Mouse (Mus musculus) thymus, postnatal 4 days (tissue): ENCODE measurements at regions not wholly inside any gene's neighbourhood (a gene's known extent, or its start where the extent isn't known, plus 50 kb on each side); places are given as distances from the start of the nearest gene placed in this dataset.

Source experiments
- DNase-seq: peaks from one replicate; pipeline ENCODE4 v3.0.0; 2021

DNA sequence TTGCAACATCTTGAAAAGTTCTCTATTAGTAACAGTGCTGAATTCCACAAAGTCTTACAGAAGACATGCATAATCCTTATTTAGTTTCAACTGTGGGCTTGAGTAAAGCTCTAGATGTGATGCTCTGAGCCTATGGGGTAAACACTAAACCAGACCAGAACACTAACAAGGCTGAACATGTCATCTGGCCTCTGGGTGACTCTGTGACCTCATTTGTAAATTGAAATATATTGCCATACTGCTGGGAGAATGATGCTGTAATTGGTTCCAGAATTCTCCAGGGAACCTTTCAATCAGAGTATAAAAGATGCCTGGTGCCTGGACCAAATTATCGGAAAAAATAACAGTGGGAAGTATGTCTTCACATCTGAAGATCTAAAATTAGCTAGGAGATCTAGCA lies 309.9 kb upstream of the Megf9 start:
- DNase-seq: no peak

DNA sequence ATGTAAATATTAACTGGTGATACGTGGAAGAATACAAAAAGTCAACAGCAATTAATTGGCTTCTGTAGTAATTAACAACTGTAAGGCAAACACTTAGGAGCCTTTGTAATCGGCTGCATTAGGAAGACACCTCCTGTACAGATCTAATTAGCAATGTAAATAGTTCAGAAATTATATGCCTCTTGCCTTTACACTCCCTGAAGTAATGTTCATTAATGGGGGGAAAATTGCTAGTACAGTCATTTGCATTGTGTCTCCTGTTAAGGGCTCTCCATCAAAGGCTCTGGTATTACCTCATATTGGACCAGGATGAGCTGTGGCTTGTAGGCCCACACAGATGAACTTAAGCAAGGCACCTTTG lies 276.1 kb upstream of the Megf9 start:
- DNase-seq: no peak

DNA sequence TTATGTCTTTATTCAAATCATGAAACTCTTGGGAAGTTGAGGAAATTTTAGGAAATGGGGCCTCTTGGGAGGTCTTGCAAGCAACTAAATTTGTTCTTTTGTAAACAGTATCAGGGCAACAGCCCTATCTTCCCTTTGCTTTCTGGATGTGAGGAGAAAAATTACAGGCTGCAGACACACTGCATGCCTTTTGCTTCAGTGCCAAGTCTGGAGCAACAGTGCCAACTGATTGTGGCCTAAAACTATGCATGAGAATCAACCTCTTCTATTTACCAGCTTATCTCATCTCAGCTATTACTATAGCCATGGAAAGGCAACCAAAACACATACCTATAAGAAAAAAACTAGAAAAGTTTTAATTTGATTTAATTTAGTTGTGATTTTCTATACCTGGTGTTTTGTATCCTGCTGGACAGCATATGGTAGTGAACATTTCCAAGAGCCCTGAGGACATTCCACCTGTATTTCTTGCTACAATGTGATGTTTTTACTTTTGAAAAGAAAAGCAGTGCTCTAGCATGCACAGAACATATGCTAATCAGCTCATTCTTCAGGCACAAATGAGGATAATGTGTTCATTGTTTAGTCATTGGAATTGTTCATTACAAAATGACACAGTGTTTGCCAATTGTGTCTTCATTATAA lies 275.6 kb upstream of the Megf9 start:
- no peak for DNase-seq

DNA sequence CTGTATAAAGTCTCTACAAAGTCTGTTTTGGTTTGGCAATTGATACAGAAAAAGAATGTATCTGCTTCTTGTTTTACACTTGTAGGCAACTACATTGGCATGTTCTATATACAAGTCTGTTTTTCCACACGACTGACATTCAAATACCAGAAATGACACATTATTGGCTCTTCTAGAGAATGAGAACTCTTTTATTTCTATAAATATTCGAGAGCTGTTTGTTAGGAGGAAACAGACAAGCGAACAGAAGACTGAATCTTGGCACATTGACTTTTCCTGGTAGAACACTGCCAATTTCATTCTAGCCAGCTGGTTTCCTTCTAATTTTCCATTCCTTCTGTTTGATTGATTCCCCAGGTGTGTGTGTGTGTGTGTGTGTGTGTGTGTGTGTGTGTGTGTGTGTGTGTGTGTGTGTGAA lies 270.1 kb upstream of the Megf9 start:
- no peak for DNase-seq

DNA sequence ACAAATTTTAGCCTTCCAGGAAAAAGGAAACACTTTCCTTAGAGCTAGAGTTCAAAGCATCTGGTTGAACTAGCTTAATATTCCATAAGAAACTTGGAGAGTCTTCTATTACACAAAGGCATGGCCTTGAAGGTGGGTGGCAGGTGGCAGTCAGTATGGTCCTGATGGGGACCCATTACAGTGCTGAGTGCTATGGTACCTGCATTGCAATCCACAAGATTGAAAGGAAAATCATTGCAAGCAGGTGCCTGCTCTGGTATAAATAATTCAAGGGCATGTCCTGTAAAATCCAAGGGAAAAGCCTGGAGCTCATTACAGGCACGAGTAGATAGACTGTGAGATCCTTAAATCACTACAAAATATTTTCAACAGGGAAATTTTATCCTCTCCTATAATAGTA lies 263.7 kb upstream of the Megf9 start:
- DNase-seq: no peak

DNA sequence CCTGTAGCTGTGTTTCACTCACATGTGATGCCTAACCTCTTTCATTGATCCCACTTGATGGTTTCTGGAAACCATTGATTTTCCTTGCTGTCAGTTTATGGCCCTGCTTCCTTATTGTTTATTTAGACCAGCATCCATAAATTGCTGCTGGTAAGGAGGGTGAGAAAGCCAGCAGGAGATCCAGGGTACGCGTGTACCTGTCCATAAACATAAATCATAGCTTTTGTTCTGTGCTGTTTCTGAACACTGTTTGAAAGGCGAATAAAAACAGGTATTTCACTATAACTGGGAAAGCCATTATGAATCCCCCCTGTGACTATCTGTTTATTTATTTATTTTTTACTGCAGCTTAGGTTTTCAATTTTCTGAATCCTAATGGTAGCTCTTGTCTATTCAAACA lies 263.1 kb upstream of the Megf9 start:
- no peak for DNase-seq

DNA sequence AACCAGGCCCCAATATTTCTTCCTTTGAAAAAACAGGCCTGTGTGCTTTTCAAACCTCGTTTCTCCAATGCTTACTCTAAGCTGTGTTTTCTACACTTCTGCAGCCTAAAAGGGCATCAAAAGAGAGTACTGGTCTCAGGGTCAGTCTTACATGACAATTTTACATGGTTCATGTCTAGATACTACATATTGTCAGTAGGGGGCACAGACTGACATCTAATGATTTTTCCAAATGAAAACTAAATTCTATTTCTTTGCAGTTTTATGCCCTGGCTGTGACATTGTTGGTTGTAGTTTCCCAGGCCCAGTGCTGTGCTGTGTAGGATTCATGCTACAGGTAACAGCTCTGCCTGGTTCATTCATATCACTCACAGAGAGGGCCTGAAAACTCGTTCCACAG lies 248.7 kb upstream of the Megf9 start:
- DNase-seq: no peak

DNA sequence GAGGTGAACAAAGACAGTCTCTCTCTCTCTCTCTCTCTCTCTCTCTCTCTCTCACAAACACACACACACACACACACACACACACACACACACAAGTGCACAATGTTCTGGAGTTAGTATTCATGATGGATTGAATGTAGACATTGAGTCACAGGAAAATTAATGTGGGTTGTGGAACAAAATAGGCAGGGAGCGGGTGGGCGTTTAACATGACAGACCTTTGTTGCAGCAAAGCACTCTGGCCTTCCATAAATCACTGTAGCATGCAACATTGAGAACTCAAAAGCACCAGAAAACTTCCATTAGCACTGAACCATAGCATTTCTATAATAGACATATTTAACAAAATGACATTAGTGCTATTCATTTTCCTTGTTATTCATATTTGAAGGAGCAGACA lies 246.8 kb upstream of the Megf9 start:
- no peak for DNase-seq

DNA sequence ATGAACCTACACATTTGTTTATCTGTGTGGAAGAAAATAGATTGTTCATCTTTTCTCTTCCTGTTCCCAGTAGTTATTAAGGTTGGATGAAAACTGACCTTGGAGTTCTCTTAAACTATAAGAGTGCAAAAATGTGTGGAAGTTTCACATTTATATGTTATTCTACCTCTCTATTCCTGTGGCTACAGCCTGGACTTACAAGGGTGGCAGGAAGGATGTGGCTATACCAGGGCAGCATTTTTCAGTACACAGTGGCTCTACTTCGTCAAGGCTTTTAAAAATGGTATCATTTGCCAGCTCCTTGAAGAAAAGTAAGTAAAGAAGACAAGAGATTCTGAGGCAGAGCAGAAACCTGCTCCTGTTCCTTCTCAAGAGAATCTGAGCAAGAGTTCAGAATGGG lies 241.5 kb upstream of the Megf9 start:
- DNase-seq: no peak

DNA sequence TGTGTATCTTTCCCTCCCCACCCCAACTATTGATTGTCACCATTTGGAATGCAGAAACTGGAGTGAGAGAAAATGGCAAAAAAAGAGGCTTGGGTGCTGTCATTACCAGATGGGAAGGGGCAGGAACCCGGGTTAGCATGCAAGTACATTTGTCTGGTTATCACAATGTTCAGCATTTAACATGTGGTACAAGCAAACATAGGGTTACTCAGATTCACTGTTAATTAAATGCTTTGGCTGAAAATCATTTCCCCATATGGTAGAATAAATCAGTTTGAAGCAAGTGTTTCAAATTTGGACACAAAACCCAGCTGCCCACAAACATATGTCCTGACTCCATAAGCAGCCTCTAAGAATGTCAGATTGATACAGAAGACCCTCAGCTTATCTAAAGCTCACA lies 208.6 kb upstream of the Megf9 start:
- no peak for DNase-seq

DNA sequence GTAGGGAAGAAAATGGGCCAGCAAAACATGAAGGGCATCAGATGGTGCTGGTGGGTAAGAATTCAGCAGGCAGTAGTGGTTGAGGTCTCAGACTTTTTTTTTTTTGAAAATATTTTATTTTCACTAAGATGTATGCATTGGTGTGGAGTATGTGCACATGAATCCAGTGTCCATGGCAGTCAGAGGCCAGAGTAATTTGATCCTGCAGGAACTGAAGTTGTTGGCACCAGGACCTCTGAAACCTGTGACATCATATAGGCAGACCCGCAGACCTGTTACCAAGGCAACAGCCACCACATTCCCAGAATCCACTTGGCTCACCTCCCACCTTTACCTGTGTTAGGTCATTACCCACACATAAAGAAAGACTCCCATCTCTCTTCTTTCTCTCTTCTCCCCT lies 207.2 kb upstream of the Megf9 start:
- no peak for DNase-seq

DNA sequence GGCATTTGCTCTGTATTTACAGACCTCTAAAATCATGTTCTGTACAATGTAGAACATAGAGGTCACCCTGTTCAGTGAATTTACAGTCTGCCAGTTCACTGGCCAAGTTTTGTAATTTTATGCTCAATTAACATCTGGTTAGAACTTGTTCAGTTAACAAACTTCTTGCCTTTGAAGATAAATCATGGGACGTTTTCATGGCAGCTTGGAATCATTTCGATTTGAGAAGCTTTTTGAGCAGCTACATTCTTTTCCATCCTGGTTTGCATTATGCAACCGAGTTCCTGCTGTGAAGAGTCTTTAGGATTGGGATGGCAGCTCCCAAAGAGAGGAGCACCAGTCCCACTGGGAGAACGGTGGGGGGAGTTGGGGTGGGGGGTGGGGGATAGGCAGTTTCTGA lies 206.3 kb upstream of the Megf9 start:
- no peak for DNase-seq

DNA sequence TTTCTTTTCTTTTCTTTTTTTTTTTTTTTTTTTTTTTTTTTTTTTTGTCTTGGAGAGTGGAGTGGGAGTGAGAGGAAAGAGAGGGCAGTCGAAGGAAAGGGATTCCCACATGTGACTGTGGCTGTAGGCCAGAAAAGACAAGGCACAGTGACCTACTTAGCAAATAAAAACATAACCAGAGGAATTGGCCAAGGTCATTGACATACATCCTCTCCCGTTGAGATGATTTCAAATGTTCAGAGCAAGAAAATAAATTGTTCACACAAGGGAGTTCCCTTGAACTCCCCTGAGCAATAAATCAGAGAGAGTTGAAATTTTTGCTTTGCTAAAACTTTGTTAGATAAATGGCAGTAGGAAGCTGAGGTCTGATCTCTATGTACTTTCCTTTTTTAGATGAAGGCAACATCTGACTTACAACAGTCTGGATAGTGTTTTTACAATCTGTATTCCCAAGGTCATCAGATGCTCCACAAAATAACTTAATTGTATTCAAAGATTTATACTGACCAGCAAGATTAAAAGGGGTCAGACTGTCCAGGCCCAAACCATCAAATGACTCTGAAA lies 174.4 kb upstream of the Megf9 start:
- no peak for DNase-seq

DNA sequence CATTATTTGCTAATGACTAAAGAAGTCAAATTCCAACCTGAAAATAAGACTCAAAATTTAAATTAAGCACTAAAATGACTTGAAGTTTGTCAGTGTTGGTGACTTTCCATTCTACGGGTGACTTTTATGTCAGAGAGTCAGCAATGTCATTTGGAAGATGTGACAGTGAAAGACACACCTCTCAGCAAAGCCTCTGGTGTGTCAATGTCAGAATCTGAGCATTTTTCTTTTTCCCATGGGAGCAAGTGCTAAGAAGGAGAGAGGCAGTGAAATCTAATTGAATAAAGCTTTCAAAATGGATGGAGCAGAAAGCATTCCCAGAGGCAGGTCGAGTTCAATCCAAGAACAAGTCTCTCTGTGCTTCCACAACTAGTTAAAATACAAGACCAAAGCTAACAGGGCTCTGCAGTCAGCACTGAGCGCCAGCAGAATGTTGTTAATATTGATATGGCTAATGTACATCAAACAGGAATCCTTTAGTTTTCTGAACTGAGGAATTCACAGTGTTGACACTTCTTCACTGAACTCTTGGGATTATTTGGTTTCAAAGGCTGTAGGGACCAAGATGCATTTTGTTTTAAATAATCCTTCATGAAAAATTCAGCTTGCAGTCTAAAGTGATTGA lies 170.4 kb upstream of the Megf9 start:
- DNase-seq: no peak

DNA sequence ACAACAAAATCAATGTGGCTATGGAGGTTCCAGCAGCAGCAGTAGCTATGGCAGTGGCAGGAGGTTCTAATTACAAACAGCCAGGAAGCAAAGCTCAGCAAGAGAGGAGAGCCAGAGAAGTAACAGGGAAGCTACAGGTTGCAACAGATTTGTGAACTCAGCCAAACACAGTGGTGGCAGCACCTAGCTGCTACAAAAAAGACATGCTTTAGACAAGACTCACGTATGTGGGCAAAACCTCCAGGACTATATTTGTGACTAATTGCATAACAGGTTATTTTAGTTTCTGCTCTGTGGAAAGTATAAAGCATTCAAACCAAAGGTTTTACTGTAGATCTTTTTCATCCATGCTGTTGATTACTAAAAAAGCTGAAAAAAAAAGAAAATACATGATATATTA lies 166.1 kb upstream of the Megf9 start:
- DNase-seq: no peak

DNA sequence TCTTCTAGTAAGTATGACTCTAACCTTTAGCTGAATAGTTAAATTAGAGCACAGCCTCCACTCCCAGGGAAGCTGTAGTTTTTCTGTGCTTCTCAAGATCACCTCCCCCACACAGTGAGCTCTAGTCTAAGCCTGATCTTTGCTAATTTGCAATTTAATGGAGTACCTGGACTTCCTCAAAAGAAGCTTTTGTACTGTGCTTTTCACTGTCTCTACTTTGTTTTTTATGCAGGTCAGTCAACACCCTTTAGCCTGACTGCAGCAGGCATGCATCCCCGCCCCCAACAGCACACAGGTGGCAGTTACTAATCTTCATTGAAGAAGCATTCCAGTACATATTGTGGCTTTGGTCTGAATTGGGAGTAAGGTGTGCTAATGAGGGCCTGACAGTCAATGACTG lies 129.4 kb upstream of the Megf9 start:
- no peak for DNase-seq

DNA sequence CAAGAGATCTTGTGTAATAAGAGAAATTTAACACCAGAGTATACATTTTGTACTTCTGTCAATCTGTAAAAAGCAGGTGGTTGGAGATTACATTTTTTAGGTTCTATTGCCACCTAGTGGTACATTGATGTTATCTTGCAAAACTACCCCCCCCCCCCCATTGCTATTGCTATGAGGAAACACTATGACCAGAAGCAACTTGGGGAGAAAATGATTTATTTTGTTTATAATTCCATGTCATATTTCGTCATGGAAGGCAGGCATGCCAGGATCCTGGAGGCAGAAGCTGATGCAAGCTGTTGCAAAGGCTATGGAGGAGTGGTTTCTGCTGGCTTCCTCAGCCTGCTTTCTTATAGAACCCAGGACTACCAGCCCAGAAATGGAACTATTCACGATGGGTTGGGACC lies 86.6 kb upstream of the Megf9 start:
- no peak for DNase-seq

DNA sequence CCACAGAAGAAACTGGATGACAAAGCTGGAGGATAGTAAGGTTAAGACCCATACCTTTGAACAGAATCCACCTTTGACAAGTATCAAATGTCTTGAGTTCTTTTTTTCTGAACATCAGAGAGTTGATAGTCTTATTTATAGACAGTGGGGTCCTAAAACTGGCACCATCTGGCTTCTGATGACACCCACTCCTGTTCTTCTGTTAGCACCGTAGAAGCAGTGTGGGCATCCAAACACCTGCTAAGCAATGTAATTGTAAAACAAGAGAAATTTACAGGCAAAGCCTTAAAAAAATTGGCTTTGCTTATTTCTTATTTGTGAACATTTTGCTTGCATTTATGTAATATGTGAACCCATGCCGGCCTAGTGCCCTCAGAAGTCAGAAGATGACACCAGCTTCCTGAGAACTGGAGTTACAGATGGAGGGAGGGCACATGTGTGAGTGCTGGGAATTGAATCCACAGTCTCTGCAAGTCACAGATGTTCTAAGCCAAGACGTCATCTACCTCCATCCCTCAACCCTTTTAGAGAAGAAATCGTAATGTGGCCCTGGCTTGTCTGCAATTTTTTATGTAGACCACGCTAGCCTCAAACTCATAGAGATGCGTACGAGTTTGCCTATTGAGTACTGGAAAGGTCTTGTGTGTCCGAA lies 85.0 kb upstream of the Megf9 start:
- DNase-seq: no peak

DNA sequence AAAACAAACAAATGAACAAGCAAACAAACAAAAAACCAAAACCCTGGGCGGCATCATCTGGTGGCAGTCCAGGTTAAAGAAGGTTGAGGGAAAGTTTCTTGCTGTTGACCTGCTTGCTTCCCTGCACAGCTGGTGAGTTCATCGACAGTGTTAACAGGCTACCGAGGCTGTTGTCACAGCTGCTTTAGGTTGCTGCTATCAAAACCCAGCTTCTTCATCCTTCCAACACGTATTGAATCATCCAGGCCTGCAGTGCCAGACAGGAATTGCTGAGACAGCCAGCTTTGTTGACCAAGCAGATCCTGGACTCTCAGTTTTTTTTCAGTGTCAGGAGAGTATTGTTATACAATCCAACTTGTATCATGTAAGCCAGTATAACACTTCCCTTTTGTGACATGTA lies 81.0 kb upstream of the Megf9 start:
- DNase-seq: no peak

DNA sequence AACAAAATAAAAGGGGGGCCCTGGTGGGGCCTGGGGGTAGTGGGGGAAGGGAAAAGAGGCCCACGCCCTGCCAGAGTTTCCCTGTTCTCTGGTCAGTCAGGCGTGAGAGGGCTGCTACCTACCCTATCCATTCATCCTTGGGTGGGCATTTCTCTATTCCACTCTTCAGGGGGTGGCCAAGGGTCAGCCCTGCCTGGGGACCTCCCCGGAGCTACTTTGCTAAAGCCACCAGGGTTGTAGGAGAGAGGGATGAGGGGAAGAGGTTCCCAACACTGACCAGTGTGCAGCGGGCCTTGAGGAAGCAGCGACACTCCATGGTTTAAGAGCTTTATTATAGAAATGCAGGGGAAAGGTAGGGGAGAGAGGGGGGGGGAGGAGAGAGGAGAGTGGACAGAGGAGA lies 79.6 kb upstream of the Megf9 start:
- no peak for DNase-seq

DNA sequence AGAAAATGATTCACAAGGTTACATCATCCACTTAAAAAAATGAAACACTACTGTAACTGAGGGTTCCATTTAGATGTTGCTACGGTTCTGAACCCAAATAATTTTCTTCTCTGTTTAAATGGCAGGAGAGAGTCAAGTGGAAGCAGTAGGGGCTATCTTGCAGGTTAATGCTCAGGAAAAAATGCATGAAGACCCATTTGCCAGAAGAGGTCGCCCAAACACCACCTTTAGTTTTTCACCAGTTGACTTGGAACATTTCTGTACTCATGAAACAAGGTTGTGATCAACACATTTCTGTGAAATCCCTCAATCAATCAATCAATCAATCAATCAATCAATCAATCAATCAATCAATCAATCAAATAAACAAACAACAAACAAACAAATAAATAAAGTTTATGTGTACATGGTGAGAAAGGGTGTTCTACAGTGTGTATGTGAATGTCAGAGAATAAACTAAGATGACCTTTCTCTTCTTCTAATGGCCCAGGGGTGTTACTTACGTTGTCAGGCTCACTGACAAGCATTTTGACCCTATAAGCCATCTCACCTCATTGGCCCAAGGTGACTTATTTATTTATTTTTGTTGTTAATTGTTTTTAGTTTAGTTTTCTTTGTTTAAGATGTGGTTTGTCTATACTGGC lies 68.5 kb upstream of the Megf9 start:
- peak; percentile 11 for DNase-seq

DNA sequence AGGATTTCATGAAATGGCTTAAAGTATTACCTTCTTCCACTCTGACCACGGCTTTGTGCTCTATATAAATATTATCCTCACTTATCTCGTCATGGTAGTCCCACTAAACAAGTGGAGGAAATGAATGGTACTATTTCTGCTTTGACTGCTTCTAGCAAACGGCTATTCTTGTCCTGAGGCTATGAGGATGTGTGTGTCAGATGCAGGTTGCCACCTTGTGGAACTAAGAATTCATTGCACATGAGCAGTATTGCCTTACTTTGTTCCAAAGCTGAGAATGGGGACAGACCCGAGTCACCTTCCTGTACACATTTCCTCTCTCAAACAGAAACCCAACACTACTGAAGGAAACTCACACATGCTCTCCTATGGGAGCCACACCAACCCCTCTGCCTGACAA lies 66.5 kb upstream of the Megf9 start:
- DNase-seq: no peak
